Mouse (Mus musculus): ENCODE data around the gene Hspb6.

GRCm38 (mm10) chr7:30564970-30565571 lies 13.1 kb downstream of the Hspb6 start, which contains the start of gene Igflr1:
- TF ChIP-seq CTCF (IDR thresholded peaks at IDR 0.05) (no peak), EP300 (IDR thresholded peaks at IDR 0.05; ENCODE audit: insufficient read depth, low read depth, low read length) (no peak), POLR2A (IDR thresholded peaks at IDR 0.05; ENCODE audit: insufficient read depth, low read depth, low read length) (no peak)
